Mouse (Mus musculus): Measurements from ENCODE around the gene Lrrc75b. TPM values are rescaled to one million over a fixed set of nuclear protein-coding genes. Genes with fewer than 3 reads are reported as not detected.

Gene Lrrc75b
- total RNA-seq (2021), result under 1 TPM; 0.11 to 0.15 TPM
- long read RNA-seq, experiment 1, result 0 reads
- long read RNA-seq, experiment 2, result 0 reads

DNA sequence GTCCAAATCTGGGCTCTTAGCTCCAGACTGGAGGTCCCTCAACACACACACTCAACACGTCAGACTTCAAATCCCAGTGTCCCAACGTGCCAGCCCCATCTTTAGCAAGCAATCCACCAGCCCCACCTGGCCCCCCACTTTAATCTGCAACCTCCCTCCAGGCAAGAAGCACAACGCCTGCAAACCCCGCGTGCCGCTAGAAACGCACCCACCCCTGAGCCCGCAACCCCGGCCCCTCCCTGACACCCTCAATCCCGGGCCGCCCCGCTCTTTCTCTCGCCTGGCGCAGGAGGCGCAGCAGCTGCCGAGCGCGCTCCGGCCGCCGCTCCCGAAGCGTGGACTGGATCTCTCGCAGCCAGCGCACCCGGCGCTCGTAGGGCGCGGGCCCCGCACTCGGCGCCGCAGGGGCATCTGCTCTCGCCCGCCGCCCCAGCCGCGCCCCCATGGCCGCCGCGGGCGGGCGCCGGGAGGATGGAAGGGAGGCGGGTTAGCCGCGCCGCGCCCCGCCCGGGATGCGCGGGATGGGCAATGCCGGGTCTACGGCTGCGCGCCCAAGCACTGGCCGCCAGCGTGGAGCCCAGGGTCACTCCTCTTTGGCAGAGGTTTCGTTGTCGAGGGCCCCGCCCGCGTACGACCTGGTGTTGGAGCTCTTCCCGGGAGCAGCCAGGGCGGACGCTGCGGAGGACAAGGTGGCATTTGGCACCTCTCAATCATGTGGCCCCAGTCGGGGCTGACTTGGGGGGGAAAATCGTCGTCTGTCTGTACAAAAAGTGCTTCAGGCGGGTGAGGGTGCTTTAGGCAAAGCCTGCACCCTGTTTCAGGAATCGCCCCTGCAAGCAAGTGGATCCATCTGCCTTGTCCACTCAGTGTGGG is at the start of gene Lrrc75b:
TSS of gene Lrrc75b (minus strand) at position 655 of the 873 bp plus-strand sequence.
- no peak for TF ChIP-seq CTCF (IDR thresholded peaks at IDR 0.05)
- peak within 1 kb of the TSS; percentile 49; the same call in 1 of the 2 replicates for H3K27ac ChIP-seq
- peak; percentile 83 for DNase-seq
- H3K4me3 ChIP-seq, result peak within 1 kb of the TSS; percentile 66
- intact Hi-C loops (cut with DNase I), result no loop called here

DNA sequence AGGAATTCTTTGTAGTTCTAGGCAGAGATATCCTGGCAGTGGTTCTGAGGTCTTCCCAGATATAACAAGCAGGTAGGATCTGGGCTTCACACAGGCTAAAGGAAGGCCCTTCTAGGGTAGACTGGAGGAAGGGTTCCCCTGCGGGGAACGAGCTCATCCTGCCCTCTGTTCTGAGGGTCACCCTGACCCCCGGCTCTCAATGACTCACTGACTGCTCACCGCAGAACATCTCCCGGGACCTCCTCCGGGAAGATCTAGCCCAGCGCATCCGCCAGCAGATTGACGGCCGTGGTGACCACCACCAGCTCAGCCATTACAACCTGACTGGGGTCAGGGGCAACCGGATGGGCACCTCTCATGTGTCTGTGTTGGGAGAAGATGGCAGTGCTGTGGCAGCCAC is 48.8 kb upstream of the Lrrc75b start:
- Histone ChIP-seq H3K27ac (no peak overlapping the region), H3K4me3 (no peak overlapping the region)
- TF ChIP-seq CTCF (IDR thresholded peaks at IDR 0.05), result no peak
- intact Hi-C loops (cut with DNase I), result no loop called here
- no peak for DNase-seq

DNA sequence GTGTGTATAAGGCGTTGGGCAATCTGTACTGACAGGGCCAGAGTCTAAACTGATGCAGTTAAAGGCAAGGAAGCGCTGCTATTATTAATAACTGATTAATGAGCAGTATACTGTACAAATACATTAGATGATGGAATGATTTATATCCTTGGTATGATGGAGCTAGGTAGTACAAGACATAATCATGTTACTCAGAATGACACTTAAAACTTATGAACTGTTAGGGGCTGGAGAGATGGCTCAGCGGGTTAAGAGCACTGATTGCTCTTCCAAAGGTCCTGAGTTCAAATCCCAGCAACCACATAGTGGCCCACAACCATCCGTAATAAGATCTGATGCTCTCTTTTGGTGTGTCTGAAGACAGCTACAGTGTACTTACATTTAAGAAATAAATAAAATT is 47.1 kb upstream of the Lrrc75b start:
- TF ChIP-seq CTCF (IDR thresholded peaks at IDR 0.05), result no peak
- Histone ChIP-seq H3K27ac (no peak overlapping the region), H3K4me3 (no peak overlapping the region)
- intact Hi-C loops (cut with DNase I), result no loop called here
- DNase-seq, result no peak

DNA sequence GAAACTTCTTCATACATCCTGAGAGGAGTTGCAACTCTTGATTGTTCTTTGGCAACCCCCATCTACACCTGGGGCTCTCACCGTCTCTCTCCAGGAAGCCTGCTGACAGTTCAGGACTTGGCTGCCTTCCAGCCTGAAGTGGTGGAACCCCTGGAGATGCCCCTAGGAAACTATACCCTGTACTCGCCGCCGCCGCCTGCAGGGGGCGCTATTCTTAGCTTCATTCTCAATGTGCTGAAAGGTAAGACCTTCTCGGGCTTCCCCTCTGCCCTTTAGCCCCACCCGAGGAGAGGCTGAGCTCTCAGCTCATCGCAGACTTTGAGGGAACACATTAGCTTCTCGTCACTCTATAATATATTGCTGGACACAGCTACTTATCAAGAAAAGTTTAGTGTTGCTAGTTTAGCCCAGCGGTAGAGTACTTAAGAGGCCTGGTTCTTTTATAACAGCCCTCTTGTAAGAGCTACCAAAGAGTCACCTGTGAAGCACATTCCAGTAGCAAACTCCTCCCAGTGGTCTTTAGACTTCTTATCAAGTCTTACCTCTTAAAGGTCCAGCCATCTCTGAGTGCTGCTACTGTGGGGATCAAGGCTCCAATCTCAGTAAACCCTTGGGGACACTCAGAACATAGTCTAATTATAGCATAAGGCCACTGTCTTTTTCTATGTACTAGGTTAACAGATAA is 45.2 kb upstream of the Lrrc75b start:
- H3K27ac ChIP-seq, result no peak overlapping the region; the same call in 1 of the 2 replicates
- intact Hi-C loops (cut with DNase I), result no loop called here
- H3K4me3 ChIP-seq, result no peak overlapping the region
- DNase-seq, result no peak
- peak; percentile 40 for TF ChIP-seq CTCF (IDR thresholded peaks at IDR 0.05)

- Histone ChIP-seq H3K27ac (no peak overlapping the region), H3K4me3 (no peak overlapping the region)
- TF ChIP-seq CTCF (IDR thresholded peaks at IDR 0.05), result no peak
- DNase-seq, result no peak
- intact Hi-C loops (cut with DNase I), result no loop called here
Observed at GRCm38 (mm10) chr10:75600189-75600730, 40.1 kb upstream of the Lrrc75b start.

DNA sequence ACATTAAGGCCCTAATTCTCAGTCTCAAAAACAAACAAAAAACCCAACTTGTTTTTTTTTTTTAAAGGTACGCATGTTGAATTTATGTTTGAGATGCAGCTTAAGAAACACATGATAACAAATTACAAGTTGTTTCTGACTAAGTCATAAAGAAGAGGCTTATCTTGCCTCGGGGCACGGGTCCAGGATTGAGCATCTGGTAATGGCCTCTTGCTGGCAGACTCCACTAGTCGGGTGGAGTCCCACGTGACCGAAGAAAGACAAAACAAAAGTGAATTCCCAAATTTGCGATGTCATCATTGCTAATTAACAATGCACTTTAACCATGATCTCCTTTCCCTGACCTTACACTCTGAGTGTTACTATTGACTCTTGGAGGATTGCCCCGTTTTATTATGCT is 35.9 kb upstream of the Lrrc75b start:
- TF ChIP-seq CTCF (IDR thresholded peaks at IDR 0.05), result no peak
- H3K27ac ChIP-seq, result peak overlapping the region; percentile 60
- DNase-seq, result peak; percentile 83
- intact Hi-C loops (cut with DNase I), result no loop called here
- H3K4me3 ChIP-seq, result no peak overlapping the region

DNA sequence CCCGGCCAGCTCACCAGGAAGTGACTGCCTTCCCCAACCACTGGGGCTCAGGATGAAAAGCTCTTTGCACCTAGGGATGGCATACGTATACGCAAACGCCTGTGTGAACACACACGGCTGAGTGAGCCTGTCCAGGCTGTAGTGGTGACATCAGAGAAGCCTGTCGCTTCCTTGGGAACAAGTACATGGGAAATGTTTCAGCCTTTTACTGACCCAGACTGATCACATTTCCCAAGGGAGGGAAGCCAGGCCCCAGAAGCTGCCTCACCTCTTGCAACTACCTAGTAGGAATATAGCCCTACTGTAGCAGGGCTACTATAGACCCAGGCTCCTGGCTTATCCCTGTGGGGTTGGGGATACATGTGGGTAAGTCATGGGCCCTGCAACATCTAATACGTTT is 32.5 kb upstream of the Lrrc75b start:
- DNase-seq, result peak; percentile 48
- H3K4me3 ChIP-seq, result no peak overlapping the region
- H3K27ac ChIP-seq, result peak overlapping the region; percentile 84
- intact Hi-C loops (cut with DNase I), result no loop called here
- no peak for TF ChIP-seq CTCF (IDR thresholded peaks at IDR 0.05)

DNA sequence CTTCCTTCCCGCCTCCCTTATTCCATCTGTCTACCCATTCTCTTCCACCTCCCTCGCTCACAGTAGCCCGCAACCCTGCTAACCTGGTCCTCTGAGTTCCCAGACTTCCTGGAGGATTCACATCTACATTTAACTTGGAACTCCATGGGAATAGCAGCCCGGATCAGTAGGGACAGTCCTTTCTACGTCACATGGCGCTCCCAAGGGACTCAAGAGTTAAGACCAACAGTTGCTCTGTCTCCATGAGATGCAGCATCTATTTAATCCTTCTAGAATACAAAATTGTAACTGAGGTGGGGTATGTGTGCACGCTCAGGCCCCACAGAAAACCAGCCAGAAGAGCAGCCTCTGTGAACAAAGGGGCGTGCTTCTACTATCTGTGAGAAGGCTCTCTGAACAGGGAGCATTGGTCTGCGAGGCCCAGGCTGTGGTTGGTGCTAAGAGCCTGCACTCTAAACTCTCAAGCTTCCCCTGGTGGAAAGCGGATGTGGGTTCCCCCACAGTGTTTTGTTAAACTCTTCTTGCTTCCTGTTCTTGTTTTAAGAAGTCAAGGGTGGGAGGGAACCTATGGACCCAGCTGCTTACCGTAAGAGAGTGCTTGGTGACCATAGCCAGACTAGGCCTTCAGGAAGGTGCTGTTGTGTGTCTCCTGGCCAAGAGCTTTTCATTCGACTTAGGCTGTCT is 31.2 kb upstream of the Lrrc75b start:
- Histone ChIP-seq H3K4me3 (peak overlapping the region; percentile 68), H3K27ac (peak overlapping the region; percentile 84)
- intact Hi-C loops (cut with DNase I), result no loop called here
- TF ChIP-seq CTCF (IDR thresholded peaks at IDR 0.05), result no peak
- DNase-seq, result no peak

- Histone ChIP-seq H3K4me3 (peak overlapping the region; percentile 68), H3K27ac (peak overlapping the region; percentile 84)
- intact Hi-C loops (cut with DNase I), result loop anchor here (5.0 to 10.0 kb wide), 2 partner anchors 118 to 365 kb away; partner anchors contain the start of gene Gm5134
- TF ChIP-seq CTCF (IDR thresholded peaks at IDR 0.05), result no peak
- DNase-seq, result peak; percentile 56
Observed at GRCm38 (mm10) chr10:75589651-75590050, 29.5 kb upstream of the Lrrc75b start.

DNA sequence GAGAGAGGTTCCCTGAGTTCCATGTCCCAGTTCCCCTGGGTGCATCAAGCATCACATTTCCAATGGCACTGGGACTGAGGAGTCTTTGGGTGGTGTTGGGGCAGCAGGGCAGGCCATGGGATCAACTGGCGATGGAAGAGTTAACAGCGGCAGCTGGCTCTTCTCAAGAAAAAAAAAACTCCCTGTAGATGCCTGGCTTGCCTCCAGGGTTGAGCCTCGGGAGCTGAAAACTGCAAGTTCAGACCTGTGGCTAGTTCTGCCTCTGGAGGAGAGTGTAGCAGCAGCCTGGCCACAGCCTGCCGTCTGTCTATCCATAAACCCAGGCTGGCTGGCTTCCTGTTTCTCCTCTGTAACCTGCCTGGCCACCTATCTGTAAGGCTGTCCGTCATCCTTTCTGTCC is 29.0 kb upstream of the Lrrc75b start, which contains the start of gene Ggt5:
TSS of gene Ggt5 (plus strand) at position 212 of the 400 bp plus-strand sequence.
- intact Hi-C loops (cut with DNase I), result loop anchor here (5.0 to 10.0 kb wide), 2 partner anchors 118 to 366 kb away; partner anchors contain the start of gene Gm5134
- peak within 1 kb of the TSS; percentile 84 for H3K27ac ChIP-seq
- no peak for TF ChIP-seq CTCF (IDR thresholded peaks at IDR 0.05)
- peak; percentile 75 for DNase-seq
- peak within 1 kb of the TSS; percentile 68 for H3K4me3 ChIP-seq

DNA sequence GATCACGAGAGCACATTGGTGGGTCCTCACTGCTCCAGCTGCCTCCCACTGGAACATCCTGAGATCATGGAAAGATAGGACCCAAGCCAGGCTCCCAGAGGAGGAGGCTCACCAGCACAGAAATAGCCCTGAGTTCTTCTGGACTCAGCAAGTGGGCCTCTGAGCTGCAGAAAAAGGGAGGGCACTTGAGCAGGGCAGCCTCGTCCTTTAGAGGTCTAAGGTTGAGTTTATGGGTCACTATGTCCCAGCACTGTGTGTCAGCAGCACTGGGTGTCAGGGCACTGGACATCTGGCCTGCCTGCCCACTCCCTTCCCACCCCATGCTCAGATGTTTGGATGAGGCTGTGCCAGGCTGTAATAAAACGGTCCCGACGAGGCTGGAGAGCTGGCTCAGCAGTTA is 28.2 kb upstream of the Lrrc75b start:
- peak overlapping the region; percentile 84 for H3K27ac ChIP-seq

GRCm38 (mm10) chr10:75587781-75588180 is 27.7 kb upstream of the Lrrc75b start:
- no peak for DNase-seq
- intact Hi-C loops (cut with DNase I), result loop anchor here (5.0 to 10.0 kb wide), 2 partner anchors 120 to 367 kb away; partner anchors contain the start of gene Gm5134
- peak overlapping the region; percentile 84 for H3K27ac ChIP-seq
- no peak overlapping the region for H3K4me3 ChIP-seq
- TF ChIP-seq CTCF (IDR thresholded peaks at IDR 0.05), result no peak

More for the DNA sequence above, 28.2 kb upstream of the Lrrc75b start:
- no peak for TF ChIP-seq CTCF (IDR thresholded peaks at IDR 0.05)
- intact Hi-C loops (cut with DNase I), result loop anchor here (5.0 to 10.0 kb wide), 2 partner anchors 119 to 366 kb away; partner anchors contain the start of gene Gm5134
- no peak overlapping the region for H3K4me3 ChIP-seq
- DNase-seq, result peak; percentile 79
